Mouse (Mus musculus) forebrain, embryonic 10.5 days (tissue): Measurements from ENCODE around the gene Gm3252. TPM values are rescaled to one million over a fixed set of nuclear protein-coding genes. Genes with fewer than 3 reads are reported as not detected.
"Not testable (repeated sequence)": the region's sequence is repeated elsewhere in the genome, so short reads cannot be mapped to it uniquely, and the experiment has no call there.

Experiments
- DNase-seq: peaks from one replicate; pipeline ENCODE4 v3.0.0-alpha.2; 2017; ENCODE audit warnings: low spot score; ENCODE audit errors: extremely low spot score
- H3K27ac ChIP-seq: fragments of 300-500 bp; sonication (generic); 2 replicates; pipeline ENCODE4 v1.5.1; 2016; ENCODE audit warnings: mild to moderate bottlenecking
- H3K27me3 ChIP-seq: fragments of 300-500 bp; sonication (generic); 2 replicates; pipeline ENCODE4 v1.6.1; 2016; ENCODE audit warnings: mild to moderate bottlenecking; ENCODE audit not compliant: poor library complexity, severe bottlenecking
- H3K36me3 ChIP-seq: fragments of 300-500 bp; sonication (generic); replicated peaks from 2 replicates; pipeline ENCODE4 v1.6.1; 2016; ENCODE audit warnings: mild to moderate bottlenecking, moderate library complexity
- H3K4me1 ChIP-seq: fragments of 300-500 bp; sonication (generic); 2 replicates; pipeline ENCODE4 v1.6.1; 2016
- H3K4me3 ChIP-seq: fragments of 300-500 bp; sonication (generic); 2 replicates; pipeline ENCODE4 v1.5.1; 2016; ENCODE audit warnings: mild to moderate bottlenecking, moderate library complexity
- H3K9me3 ChIP-seq: fragments of 300-500 bp; sonication (generic); 2 replicates; pipeline ENCODE4 v1.6.1; 2016; ENCODE audit warnings: mild to moderate bottlenecking, moderate library complexity
- WGBS: fragments of 180-500 bp; shearing (Covaris S2); methylation state at CpG from one replicate; pipeline ENCODE4 v1.1.7; 2016; 5-methylcytosine and 5-hydroxymethylcytosine counted together
- polyA plus RNA-seq: library from polyadenylated mRNA; unstranded; fragments of >200 nt; fragmentation: Nextera tagmentation; extraction: Ambion mirVana; gene quantifications from 2 replicates; pipeline ENCODE4 v1.2.1, GENCODE M21; 2016

Gm3252 gene
- 0.64 and 0.79 TPM in 2 replicates for polyA plus RNA-seq

GRCm38 (mm10) chr14:4726038-4726880 lies at the start of gene Gm3252:
Gene Gm3252, plus strand, starts transcription at chr14:4726775.
- H3K9me3 ChIP-seq, H3K4me1 ChIP-seq, H3K27me3 ChIP-seq, H3K36me3 ChIP-seq: not testable (repeated sequence)
- DNase-seq = peak; percentile 11
- 2% methylated on average over 11 of the region's 47 CpGs for WGBS
- Histone ChIP-seq H3K4me3 (peak within 1 kb of the TSS; percentile 42), H3K27ac (peak within 1 kb of the TSS; percentile 62; the same call in 1 of the 2 replicates)

GRCm38 (mm10) chr14:4708938-4709337 lies 17.6 kb upstream of the Gm3252 start, which contains the start of gene Gm7876:
Gene Gm7876, plus strand, starts transcription at chr14:4709238.
- not testable (repeated sequence) for H3K9me3 ChIP-seq, DNase-seq, H3K36me3 ChIP-seq, H3K4me1 ChIP-seq, H3K27me3 ChIP-seq, H3K27ac ChIP-seq, H3K4me3 ChIP-seq
- 79% methylated on average over 1 of the region's 2 CpGs for WGBS

GRCm38 (mm10) chr14:4776037-4776436 lies 49.5 kb downstream of the Gm3252 start, which contains the start of gene Gm9602:
Gene Gm9602, plus strand, starts transcription at chr14:4776337.
- not testable (repeated sequence) for H3K27me3 ChIP-seq, H3K4me1 ChIP-seq, H3K4me3 ChIP-seq, H3K9me3 ChIP-seq, H3K27ac ChIP-seq, H3K36me3 ChIP-seq, DNase-seq
- 100% methylated on average over 1 of the region's 2 CpGs for WGBS

Other genes starting within 250 kb of the Gm3252 start
- gene Gm3182, start 245.0 kb upstream of the Gm3252 start, polyA plus RNA-seq = not detected in 2 replicates
- gene Gm3047, start 171.4 kb upstream of the Gm3252 start, polyA plus RNA-seq = not detected in 2 replicates
- not detected in 2 replicates for gene Gm8159, start 94.4 kb upstream of the Gm3252 start, polyA plus RNA-seq
- gene Gm3239, start 62.6 kb upstream of the Gm3252 start, polyA plus RNA-seq = not detected in 2 replicates
- gene Gm7876, start 17.5 kb upstream of the Gm3252 start, polyA plus RNA-seq = not detected in 2 replicates
- not detected in 2 replicates for gene Gm9602, start 49.6 kb downstream of the Gm3252 start, polyA plus RNA-seq
- not detected in 2 replicates for gene Gm3269, start 111.3 kb downstream of the Gm3252 start, polyA plus RNA-seq
- 0.33 and 0.76 TPM in 2 replicates for gene Gm3264, start 128.8 kb downstream of the Gm3252 start, polyA plus RNA-seq
- gene Gm3278, start 165.6 kb downstream of the Gm3252 start, polyA plus RNA-seq = not detected in 2 replicates